Mouse (Mus musculus): ENCODE data around the gene Trappc6a. TPM values are rescaled to one million over a fixed set of nuclear protein-coding genes. Genes with fewer than 3 reads are reported as not detected.
A peak's percentile ranks its signal among the peaks of the same experiment; 100 is the strongest.

Trappc6a gene
- total RNA-seq, 2 experiments from 2014 or later = 16.6 to 18.4 TPM

- no peak overlapping the region for H3K27ac ChIP-seq
- TF ChIP-seq CTCF (IDR thresholded peaks at IDR 0.05) = no peak
- intact Hi-C loops (cut with DNase I) = no loop called here
- no peak for DNase-seq (ENCODE audit: extremely low spot score in 1 of 2, low spot score in 2 of 2)
- no peak overlapping the region for H3K4me3 ChIP-seq
Observed at GRCm38 (mm10) chr7:19532240-19532639, 24.0 kb downstream of the Trappc6a start.

- DNase-seq (ENCODE audit: extremely low spot score in 1 of 2, low spot score in 2 of 2) = no peak
- intact Hi-C loops (cut with DNase I) = no loop called here
- no peak overlapping the region for H3K27ac ChIP-seq
- no peak for TF ChIP-seq CTCF (IDR thresholded peaks at IDR 0.05)
- H3K4me3 ChIP-seq = no peak overlapping the region
Observed at GRCm38 (mm10) chr7:19534676-19535075, 26.5 kb downstream of the Trappc6a start.

- TF ChIP-seq CTCF (IDR thresholded peaks at IDR 0.05) = no peak
- no peak for DNase-seq (ENCODE audit: extremely low spot score in 1 of 2, low spot score in 2 of 2)
- Histone ChIP-seq H3K27ac (no peak overlapping the region), H3K4me3 (no peak overlapping the region)
- intact Hi-C loops (cut with DNase I) = no loop called here
Observed at GRCm38 (mm10) chr7:19540771-19541566, 32.8 kb downstream of the Trappc6a start.

- H3K4me3 ChIP-seq = no peak overlapping the region
- no peak overlapping the region for H3K27ac ChIP-seq
- intact Hi-C loops (cut with DNase I) = no loop called here
- no peak for TF ChIP-seq CTCF (IDR thresholded peaks at IDR 0.05)
- no peak for DNase-seq (ENCODE audit: extremely low spot score in 1 of 2, low spot score in 2 of 2)
Observed at GRCm38 (mm10) chr7:19541681-19542154, 33.5 kb downstream of the Trappc6a start.

GRCm38 (mm10) chr7:19542155-19542691 lies 34.0 kb downstream of the Trappc6a start:
- no peak for TF ChIP-seq CTCF (IDR thresholded peaks at IDR 0.05)
- intact Hi-C loops (cut with DNase I) = no loop called here
- no peak overlapping the region for H3K27ac ChIP-seq
- no peak overlapping the region for H3K4me3 ChIP-seq
- no peak for DNase-seq (ENCODE audit: extremely low spot score in 1 of 2, low spot score in 2 of 2)

GRCm38 (mm10) chr7:19543584-19543983 lies 35.4 kb downstream of the Trappc6a start:
- no peak overlapping the region for H3K27ac ChIP-seq
- intact Hi-C loops (cut with DNase I) = no loop called here
- DNase-seq (ENCODE audit: extremely low spot score in 1 of 2, low spot score in 2 of 2) = no peak

GRCm38 (mm10) chr7:19546007-19546406 lies 37.8 kb downstream of the Trappc6a start:
- H3K4me3 ChIP-seq = no peak overlapping the region
- DNase-seq (ENCODE audit: extremely low spot score in 1 of 2, low spot score in 2 of 2) = no peak
- TF ChIP-seq CTCF (IDR thresholded peaks at IDR 0.05) = no peak
- H3K27ac ChIP-seq = no peak overlapping the region
- intact Hi-C loops (cut with DNase I) = no loop called here

More at GRCm38 (mm10) chr7:19543584-19543983, 35.4 kb downstream of the Trappc6a start:
- no peak overlapping the region for H3K4me3 ChIP-seq
- peak; percentile 52 for TF ChIP-seq CTCF (IDR thresholded peaks at IDR 0.05)

GRCm38 (mm10) chr7:19547344-19547969 lies 39.3 kb downstream of the Trappc6a start:
- intact Hi-C loops (cut with DNase I) = no loop called here
- no peak overlapping the region for H3K4me3 ChIP-seq
- DNase-seq (ENCODE audit: extremely low spot score in 1 of 2, low spot score in 2 of 2) = no peak
- TF ChIP-seq CTCF (IDR thresholded peaks at IDR 0.05) = no peak
- H3K27ac ChIP-seq = no peak overlapping the region

- no peak for DNase-seq (ENCODE audit: extremely low spot score in 1 of 2, low spot score in 2 of 2)
- no peak for TF ChIP-seq CTCF (IDR thresholded peaks at IDR 0.05)
- intact Hi-C loops (cut with DNase I) = no loop called here
- H3K27ac ChIP-seq = no peak overlapping the region
- no peak overlapping the region for H3K4me3 ChIP-seq
Observed at GRCm38 (mm10) chr7:19549394-19549793, 41.2 kb downstream of the Trappc6a start.

GRCm38 (mm10) chr7:19551634-19552033 lies 43.4 kb downstream of the Trappc6a start:
- no peak overlapping the region for H3K27ac ChIP-seq
- TF ChIP-seq CTCF (IDR thresholded peaks at IDR 0.05) = no peak
- intact Hi-C loops (cut with DNase I) = no loop called here
- H3K4me3 ChIP-seq = no peak overlapping the region
- no peak for DNase-seq (ENCODE audit: extremely low spot score in 1 of 2, low spot score in 2 of 2)

GRCm38 (mm10) chr7:19552443-19552842 lies 44.2 kb downstream of the Trappc6a start:
- intact Hi-C loops (cut with DNase I) = no loop called here
- DNase-seq (ENCODE audit: extremely low spot score in 1 of 2, low spot score in 2 of 2) = no peak
- Histone ChIP-seq H3K4me3 (no peak overlapping the region), H3K27ac (no peak overlapping the region)
- no peak for TF ChIP-seq CTCF (IDR thresholded peaks at IDR 0.05)

- DNase-seq (ENCODE audit: extremely low spot score in 1 of 2, low spot score in 2 of 2) = peak; percentile 56 to 58
- Histone ChIP-seq H3K27ac (peak overlapping the region; percentile 88), H3K4me3 (no peak overlapping the region)
- no peak for TF ChIP-seq CTCF (IDR thresholded peaks at IDR 0.05)
- intact Hi-C loops (cut with DNase I) = no loop called here
Observed at GRCm38 (mm10) chr7:19554168-19554567, 46.0 kb downstream of the Trappc6a start.

Measured in left cerebral cortex, adult 2 months (tissue).